Mouse (Mus musculus) liver, embryonic 14.5 days (tissue): ENCODE measurements around the gene Crxos.

Experiments used
- CTCF ChIP-seq: IDR thresholded peaks from 2 replicates; pipeline ENCODE4 v1.5.1; 2016; ENCODE audit warnings: antibody characterized with exemption, low read depth, control low read depth
- EP300 ChIP-seq: IDR thresholded peaks from 2 replicates; pipeline ENCODE4 v1.6.1; 2016; ENCODE audit warnings: antibody characterized with exemption, low read depth

DNA sequence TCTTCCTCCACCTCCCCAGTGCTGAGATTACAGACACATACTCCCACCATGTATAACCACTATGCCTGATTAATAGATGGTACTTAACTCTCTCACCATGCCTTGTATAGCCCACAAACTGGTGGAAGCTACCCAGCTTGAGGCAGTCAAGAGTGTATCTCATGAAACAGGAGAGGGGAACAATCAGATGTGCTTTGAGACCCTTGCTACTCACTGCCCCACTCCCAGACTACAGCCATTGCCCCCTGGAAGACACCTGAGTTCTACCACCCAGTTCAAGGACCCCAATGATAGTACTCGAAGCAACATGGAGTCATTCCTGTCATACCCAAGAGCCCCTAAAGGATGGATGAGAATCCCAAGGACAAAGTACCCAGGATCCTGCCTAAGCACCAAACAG is 24.2 kb downstream of the Crxos start:
- TF ChIP-seq CTCF (no peak), EP300 (no peak)
